7 mouse cellular contexts compared by ENCODE assay signal in genomic region chr2:22621828-22622731, GRCm38 (mm10). TPM values are rescaled to one million over a fixed set of nuclear protein-coding genes. Genes with fewer than 3 reads are reported as not detected.
A peak's percentile ranks its signal among the peaks of the same experiment; 100 is the strongest.
DNase-seq lines count a peak whose midpoint lies in the region; ATAC-seq and TF ChIP-seq lines count a peak whose summit lies in the region.

Gad2 (plus strand) TSS chr2:22622205.

- H3K4me2 ChIP-seq in kidney, postnatal 0 days (ENCODE audit: low read length): peak within 1 kb of the TSS; percentile 58
- peak within 1 kb of the TSS; percentile 32 for H3K4me2 ChIP-seq in liver, embryonic 15.5 days
- peak within 1 kb of the TSS; percentile 62 for H3K4me2 ChIP-seq in stomach, embryonic 14.5 days (replicated peaks; ENCODE audit: low read depth, low read length)

- no peaks in the 10 kb centered on the region for H3K36me3 ChIP-seq in kidney, postnatal 0 days (ENCODE audit: insufficient read depth, low read length)
- H3K36me3 ChIP-seq in liver, embryonic 15.5 days (replicated peaks): no peaks in the 10 kb centered on the region
- no peaks in the 10 kb centered on the region for H3K36me3 ChIP-seq in stomach, embryonic 14.5 days (ENCODE audit: control insufficient read depth, insufficient read depth, low read length)

- no peaks in the 10 kb centered on the region for H3K9me3 ChIP-seq in kidney, postnatal 0 days (replicated peaks; ENCODE audit: low read length)
- no peaks in the 10 kb centered on the region for H3K9me3 ChIP-seq in liver, embryonic 15.5 days (replicated peaks)
- H3K9me3 ChIP-seq in stomach, embryonic 14.5 days (ENCODE audit: control insufficient read depth, low read depth, low read length): no peaks in the 10 kb centered on the region

- no peak for TF ChIP-seq CTCF in kidney, postnatal 0 days (IDR thresholded peaks at IDR 0.05; ENCODE audit: low read depth)

- H3K4me3 ChIP-seq in kidney, postnatal 0 days (replicated peaks; ENCODE audit: low read depth, low read length): peak within 1 kb of the TSS; percentile 28
- no peak within 1 kb of the TSS for H3K4me3 ChIP-seq in liver, embryonic 15.5 days (replicated peaks)
- peak within 1 kb of the TSS; percentile 31 for H3K4me3 ChIP-seq in stomach, embryonic 14.5 days (ENCODE audit: low read depth, low read length)

- ATAC-seq in granulocyte monocyte progenitor cell, adult 5-6 weeks (replicated peaks; ENCODE audit: poor library complexity, severe bottlenecking): peak; percentile 61
- peak; percentile 87 for ATAC-seq in kidney, postnatal 0 days (replicated peaks; ENCODE audit: low FRiP score, low read depth)
- 0 out of 2 replicates have a peak, but pooled peaks have one; percentile 31 for ATAC-seq in liver, embryonic 15.5 days (ENCODE audit: insufficient read depth)
- peak; percentile 82 for ATAC-seq in stomach, embryonic 14.5 days (ENCODE audit: insufficient number of reproducible peaks, insufficient read depth, low FRiP score, low read depth)

- 1% methylated on average over 55 of the region's 55 CpGs for WGBS in kidney, postnatal 0 days
- under 1% methylated on average over 54 of the region's 55 CpGs for WGBS in liver, embryonic 15.5 days (ENCODE audit: insufficient replicate concordance)
- under 1% methylated on average over 55 of the region's 55 CpGs for WGBS in stomach, embryonic 14.5 days

- H3K27ac ChIP-seq in kidney, postnatal 0 days: no peak within 1 kb of the TSS
- H3K27ac ChIP-seq in liver, embryonic 15.5 days (replicated peaks): no peak within 1 kb of the TSS
- H3K27ac ChIP-seq in stomach, embryonic 14.5 days (ENCODE audit: low read length): no peak within 1 kb of the TSS

- H3K9ac ChIP-seq in kidney, postnatal 0 days (ENCODE audit: low read depth, low read length): no peak within 1 kb of the TSS
- H3K9ac ChIP-seq in liver, embryonic 15.5 days: no peak within 1 kb of the TSS
- no peak within 1 kb of the TSS for H3K9ac ChIP-seq in stomach, embryonic 14.5 days (replicated peaks; ENCODE audit: low read depth, low read length)

- peaks cover 73% of the 10 kb centered on the region for H3K27me3 ChIP-seq in kidney, postnatal 0 days (ENCODE audit: insufficient read depth, low read length)
- H3K27me3 ChIP-seq in liver, embryonic 15.5 days: peaks cover 98% of the 10 kb centered on the region
- peaks cover 72% of the 10 kb centered on the region for H3K27me3 ChIP-seq in stomach, embryonic 14.5 days (ENCODE audit: control insufficient read depth, insufficient read depth, low read length)

- DNase-seq in right cerebral cortex, adult 18-20 months: peak; percentile 46
- no peak for DNase-seq in right cerebral cortex, postnatal 36 days (ENCODE audit: low spot score in 2 of 2)
- DNase-seq in cerebellum, adult 9-11 months: peak; percentile 35
- peak; percentile 38 for DNase-seq in kidney, postnatal 0 days (ENCODE audit: low spot score)

- peaks cover 5% of the 10 kb centered on the region; the same call in 1 of the 2 replicates for H3K4me1 ChIP-seq in kidney, postnatal 0 days (replicated peaks; ENCODE audit: insufficient read depth, low read length)
- H3K4me1 ChIP-seq in liver, embryonic 15.5 days (replicated peaks): no peaks in the 10 kb centered on the region
- H3K4me1 ChIP-seq in stomach, embryonic 14.5 days (ENCODE audit: control insufficient read depth, insufficient read depth, low read length): peaks cover 7% of the 10 kb centered on the region; the same call in 1 of the 2 replicates

RNA-seq across cellular contexts. Expression of gene Gad2, which starts in this region (rescaled TPM):
- not detected in 2 replicates for total RNA-seq in granulocyte monocyte progenitor cell, adult 5-6 weeks (2014; fragmentation: Nextera tagmentation)
- total RNA-seq in granulocyte monocyte progenitor cell, adult 5-6 weeks (2017): not detected in 2 replicates
- not detected in 2 replicates for polyA plus RNA-seq in kidney, postnatal 0 days (2015; fragmentation: Nextera tagmentation; extraction: Ambion mirVana)
- 0.02 and 0.10 TPM in 2 replicates for polyA plus RNA-seq in liver, embryonic 15.5 days (2015; fragmentation: Nextera tagmentation; extraction: Ambion mirVana)
- 0.41 TPM in 1 of 2 replicates, not detected in the other for polyA plus RNA-seq in stomach, embryonic 14.5 days (2014; fragmentation: Nextera tagmentation; extraction: Ambion mirVana)

Comparison
In these comparisons a context has a peak if more than half of its experiments do, and no peak if none do; other contexts are left out.
1. DNase-seq: peak in right cerebral cortex, adult 18-20 months (single experiment) and cerebellum, adult 9-11 months (single experiment); none in right cerebral cortex, postnatal 36 days (0 of 2).
2. Peak in ATAC-seq in granulocyte monocyte progenitor cell, adult 5-6 weeks; RNA of the gene not detected or under 1 TPM.
3. Peak in DNase-seq, ATAC-seq, H3K4me3 ChIP-seq and H3K4me2 ChIP-seq in kidney, postnatal 0 days; RNA of the gene not detected or under 1 TPM.
4. Peak in ATAC-seq and H3K4me2 ChIP-seq in liver, embryonic 15.5 days; RNA of the gene not detected or under 1 TPM.
5. Peak in ATAC-seq, H3K4me3 ChIP-seq and H3K4me2 ChIP-seq in stomach, embryonic 14.5 days; RNA of the gene not detected or under 1 TPM.
6. ATAC-seq: peak in every context shown above with its lines; median percentile 87 in kidney, postnatal 0 days; 82 in stomach, embryonic 14.5 days; 61 in granulocyte monocyte progenitor cell, adult 5-6 weeks; 31 in liver, embryonic 15.5 days.
7. Peak in every context shown above with its lines, with median percentiles within 50 percentile points of each other: H3K4me2 ChIP-seq.